Mouse (Mus musculus): ENCODE measurements around the gene Apoc1. TPM values are rescaled to one million over a fixed set of nuclear protein-coding genes. Genes with fewer than 3 reads are reported as not detected.

Apoc1 gene
- total RNA-seq, 1 experiment from 2014 or later, result 16.5 TPM

DNA sequence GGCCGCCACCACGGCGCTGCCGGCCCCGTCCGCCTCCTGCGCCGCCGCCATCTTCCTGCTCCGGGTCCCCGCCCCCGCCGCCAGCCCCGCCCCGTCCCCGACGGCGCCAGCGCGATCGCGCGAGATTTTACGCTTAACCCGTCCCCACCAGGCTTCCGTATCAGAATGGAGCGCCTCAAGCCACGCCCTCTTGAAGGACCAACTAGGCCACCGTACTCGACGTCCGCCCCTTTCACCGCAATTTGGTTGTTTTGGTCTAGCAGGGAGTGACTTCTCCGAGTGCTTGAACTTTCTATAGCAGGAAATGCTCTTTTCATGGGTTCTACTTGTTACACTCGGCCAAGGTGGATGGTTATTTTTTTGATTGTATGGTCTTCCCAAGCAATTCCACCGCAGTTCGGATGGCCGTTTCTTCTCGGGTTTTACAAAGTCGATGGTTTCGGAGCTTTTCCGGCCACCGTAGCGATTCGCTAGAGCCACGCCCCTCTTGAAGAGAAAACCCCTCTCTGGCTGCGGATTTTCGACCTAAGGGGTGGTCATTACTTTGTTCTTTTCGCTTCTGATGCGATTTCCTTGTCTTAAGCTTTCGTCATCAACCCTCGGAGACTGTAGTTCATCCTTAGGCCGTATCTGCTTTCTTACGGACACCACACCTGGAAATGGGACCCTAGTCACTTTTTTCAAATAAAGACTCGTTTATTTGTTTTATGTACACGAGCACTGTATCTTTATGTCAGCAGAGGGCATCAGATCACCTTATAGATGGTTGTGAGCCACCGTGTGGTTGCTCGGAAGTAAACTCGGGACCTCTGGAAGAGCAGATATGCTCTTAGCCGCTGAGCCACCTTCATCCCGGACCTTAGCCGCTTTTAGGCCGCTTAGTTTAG, 27.3 kb downstream of the Apoc1 start, which contains the start of gene Clptm1:
TSS of gene Clptm1 (minus strand) at position 79 of the 887 bp plus-strand sequence.
- ATAC-seq (replicated peaks; ENCODE audit: insufficient number of reproducible peaks, low FRiP score, low TSS enrichment, poor library complexity, severe bottlenecking), result peak; percentile 64

DNA sequence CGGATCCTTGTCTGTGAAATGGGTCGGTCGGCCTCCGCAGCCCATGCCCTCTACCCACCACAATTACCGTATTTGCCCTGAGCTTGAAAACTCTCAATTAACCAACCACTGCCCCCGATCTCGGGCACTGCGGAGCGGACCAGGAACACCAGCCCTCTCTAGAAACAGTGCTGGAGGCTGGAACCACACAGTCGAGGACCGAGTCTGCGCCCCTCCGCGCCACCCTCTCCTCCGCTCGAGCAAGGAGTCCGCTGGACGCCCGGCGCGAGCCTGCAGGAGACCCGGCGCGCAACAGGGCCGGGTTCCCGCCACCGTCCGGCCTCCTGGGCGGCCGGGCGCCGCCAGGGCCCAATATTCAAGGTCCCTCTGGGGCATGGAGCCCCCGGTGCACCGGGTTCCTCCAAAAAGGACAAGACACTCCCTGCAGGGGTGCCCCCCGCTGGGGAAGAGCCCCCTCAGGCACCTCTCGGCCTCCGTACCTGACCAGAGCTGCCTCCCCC, 28.0 kb downstream of the Apoc1 start:
- ATAC-seq (replicated peaks; ENCODE audit: insufficient number of reproducible peaks, low FRiP score, low TSS enrichment, poor library complexity, severe bottlenecking), result no peak

DNA sequence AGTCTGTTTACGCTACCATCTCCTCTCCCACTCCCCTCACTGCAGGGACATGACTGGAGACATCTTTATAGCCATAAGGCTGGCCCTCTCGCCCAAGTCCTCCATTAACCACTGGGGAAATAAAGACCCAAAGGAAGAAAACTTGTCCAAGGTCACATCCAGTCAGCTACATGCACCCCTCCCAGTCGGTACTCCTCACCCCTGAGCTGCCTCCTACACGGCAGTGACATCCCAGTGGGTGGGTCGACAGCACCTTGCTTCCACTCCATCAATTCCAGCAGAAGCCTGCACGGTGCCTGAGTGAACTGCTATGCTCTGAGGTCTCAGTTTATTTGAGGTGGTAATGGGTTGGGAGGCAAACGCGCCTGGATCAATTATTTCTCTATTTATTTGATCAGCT, 28.5 kb downstream of the Apoc1 start:
- no peak for ATAC-seq (replicated peaks; ENCODE audit: insufficient number of reproducible peaks, low FRiP score, low TSS enrichment, poor library complexity, severe bottlenecking)

DNA sequence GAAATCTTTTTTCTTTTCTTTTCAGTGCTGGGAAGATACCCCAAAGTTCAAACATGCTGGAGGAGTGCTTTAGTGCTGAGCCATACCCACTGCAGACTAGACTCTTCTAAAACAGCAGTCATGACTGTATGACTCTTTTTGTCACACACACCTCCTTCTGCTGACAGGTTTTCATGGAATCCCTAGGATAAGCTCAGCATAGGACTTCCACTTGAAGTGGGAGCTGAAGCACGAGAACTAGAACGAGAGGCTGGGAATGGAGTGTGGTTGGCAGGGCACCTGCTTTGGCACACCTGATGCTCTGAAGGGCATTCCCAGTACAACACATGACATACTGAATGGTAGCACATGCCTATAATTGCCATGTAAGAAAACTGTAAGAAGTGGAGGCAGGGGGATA, 39.8 kb downstream of the Apoc1 start:
- ATAC-seq (replicated peaks; ENCODE audit: insufficient number of reproducible peaks, low FRiP score, low TSS enrichment, poor library complexity, severe bottlenecking), result no peak

DNA sequence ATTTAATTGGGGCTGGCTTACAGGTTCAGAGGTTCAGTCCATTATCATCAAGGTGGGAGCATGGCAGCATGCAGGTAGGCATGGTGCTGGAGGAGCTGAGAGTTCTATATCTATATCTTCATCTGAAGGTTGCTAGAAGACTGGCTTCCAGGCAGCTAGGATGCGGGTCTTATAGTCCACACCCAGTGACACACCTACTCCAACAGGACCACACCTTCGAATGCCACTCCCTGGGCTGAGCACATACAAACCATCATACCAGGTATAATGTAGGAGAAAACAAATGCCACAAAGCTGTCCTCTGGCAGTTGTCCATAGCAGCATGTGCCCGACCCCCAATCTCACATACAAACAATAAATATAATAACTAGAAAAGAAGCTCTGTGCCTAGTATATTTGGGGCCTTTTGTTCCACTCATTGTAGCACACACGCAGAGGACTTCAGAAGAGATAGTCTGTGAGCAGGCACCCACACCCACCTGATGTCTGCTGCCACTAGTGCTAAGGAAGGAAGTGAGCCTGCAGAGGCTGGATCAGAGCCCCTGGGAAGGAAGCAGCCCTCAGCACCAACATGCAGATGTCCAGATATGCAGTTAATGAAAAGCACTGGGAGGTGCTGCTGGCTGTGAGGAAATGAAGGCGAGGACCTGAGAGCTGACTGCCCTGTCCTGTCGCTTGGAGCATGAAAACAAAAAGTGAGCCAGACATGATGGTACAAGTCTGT, 41.2 kb downstream of the Apoc1 start:
- ATAC-seq (replicated peaks; ENCODE audit: insufficient number of reproducible peaks, low FRiP score, low TSS enrichment, poor library complexity, severe bottlenecking), result no peak

DNA sequence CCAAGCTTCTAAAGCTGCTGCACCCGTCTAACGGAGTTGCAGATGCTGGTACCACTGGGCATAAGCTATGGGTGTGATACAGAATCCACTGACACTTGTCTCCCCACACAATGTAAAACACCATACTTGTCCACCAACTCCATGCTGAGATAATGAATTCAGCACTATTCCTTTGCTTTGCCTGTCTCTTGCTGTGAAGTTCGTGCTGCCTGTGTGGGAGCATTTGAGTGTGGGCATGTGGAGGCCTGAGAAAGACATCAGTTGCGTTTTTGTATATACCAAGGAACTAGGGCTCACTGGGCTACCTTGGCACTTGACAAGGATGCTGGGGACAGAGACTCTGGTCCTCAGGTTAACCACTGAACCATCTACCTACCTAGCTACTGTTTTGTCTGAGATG, 51.2 kb downstream of the Apoc1 start:
- ATAC-seq (replicated peaks; ENCODE audit: insufficient number of reproducible peaks, low FRiP score, low TSS enrichment, poor library complexity, severe bottlenecking), result no peak

Other genes with a start within 250 kb of the Apoc1 start
- 9.0 to 21.1 TPM (median 9.6 TPM) in 3 replicates for gene Mark4, start 233.8 kb downstream of the Apoc1 start, total RNA-seq (2017)
- gene Exoc3l2, start 229.3 kb downstream of the Apoc1 start, total RNA-seq (2017), result 0.11 to 1.4 TPM (median 0.49 TPM) in 3 replicates
- gene Bloc1s3, start 184.3 kb downstream of the Apoc1 start, total RNA-seq (2017), result 3.5 to 4.4 TPM (median 4.0 TPM) in 3 replicates
- 19.9 to 35.2 TPM (median 23.4 TPM) in 3 replicates for gene Trappc6a, start 184.3 kb downstream of the Apoc1 start, total RNA-seq (2017)
- not detected in 3 replicates for gene Nkpd1, start 174.8 kb downstream of the Apoc1 start, total RNA-seq (2017)
- gene Ppp1r37, start 129.6 kb downstream of the Apoc1 start, total RNA-seq (2017), result 8.9 to 26.0 TPM (median 18.8 TPM) in 3 replicates
- gene Zfp296, start 115.4 kb downstream of the Apoc1 start, total RNA-seq (2017), result 4.2 to 8.9 TPM (median 5.1 TPM) in 3 replicates
- 52.9 to 68.5 TPM (median 62.3 TPM) in 3 replicates for gene Gemin7, start 115.1 kb downstream of the Apoc1 start, total RNA-seq (2017)
- 43.4 to 59.5 TPM (median 53.5 TPM) in 3 replicates for gene Clasrp, start 88.2 kb downstream of the Apoc1 start, total RNA-seq (2017)
- 26.3 to 29.9 TPM (median 27.3 TPM) in 3 replicates for gene Relb, start 63.2 kb downstream of the Apoc1 start, total RNA-seq (2017)
- 42.6 to 53.9 TPM (median 51.1 TPM) in 3 replicates for gene Clptm1, start 27.6 kb downstream of the Apoc1 start, total RNA-seq (2017)
- 221 to 583 TPM (median 515 TPM) in 3 replicates for gene Apoc2, start 14.7 kb downstream of the Apoc1 start, total RNA-seq (2017)
- not detected in 3 replicates for gene Gm44805, start 11.2 kb downstream of the Apoc1 start, total RNA-seq (2017)
- 0.48 TPM in 1 of 3 replicates, not detected in the others for gene Apoc4, start 11.2 kb downstream of the Apoc1 start, total RNA-seq (2017)
- 4,026 to 6,646 TPM (median 6,582 TPM) in 3 replicates for gene Apoe, start 6.5 kb upstream of the Apoc1 start, total RNA-seq (2017)
- gene Tomm40, start 22.8 kb upstream of the Apoc1 start, total RNA-seq (2017), result 19.6 to 24.2 TPM (median 23.8 TPM) in 3 replicates
- not detected in 3 replicates for gene Nectin2, start 57.8 kb upstream of the Apoc1 start, total RNA-seq (2017)
- gene Bcam, start 78.4 kb upstream of the Apoc1 start, total RNA-seq (2017), result not detected in 3 replicates
- gene Cblc, start 104.1 kb upstream of the Apoc1 start, total RNA-seq (2017), result not detected in 3 replicates
- 13.7 to 16.6 TPM (median 13.9 TPM) in 3 replicates for gene Bcl3, start 130.1 kb upstream of the Apoc1 start, total RNA-seq (2017)
- not detected in 3 replicates for gene Gm19345, start 159.3 kb upstream of the Apoc1 start, total RNA-seq (2017)
- 0.39 TPM in 1 of 3 replicates, not detected in the others for gene Ceacam16, start 168.6 kb upstream of the Apoc1 start, total RNA-seq (2017)
- 0.38 to 1.2 TPM (median 0.75 TPM) in 3 replicates for gene Ceacam19, start 195.3 kb upstream of the Apoc1 start, total RNA-seq (2017)
- 8.2 to 13.6 TPM (median 12.2 TPM) in 3 replicates for gene Pvr, start 228.5 kb upstream of the Apoc1 start, total RNA-seq (2017)